Mouse (Mus musculus) CD4-positive, CD25-positive, alpha-beta regulatory T cell, adult 2 months (primary cell): ENCODE data around the gene Gucy2e.
A peak's percentile ranks its signal among the peaks of the same experiment; 100 is the strongest.

Experiments
- DNase-seq: peaks from one replicate; pipeline ENCODE4 v3.0.0-alpha.2; 2012; ENCODE audit warnings: low read depth, low spot score

Gene Gucy2e

GRCm38 (mm10) chr11:69236061-69236925, 543 bp downstream of the Gucy2e start:
- DNase-seq = no peak

- peak; percentile 91 for DNase-seq
Observed at GRCm38 (mm10) chr11:69235285-69236060, 1.4 kb downstream of the Gucy2e start.

- DNase-seq = no peak
Observed at GRCm38 (mm10) chr11:69233141-69233540, 3.7 kb downstream of the Gucy2e start.

GRCm38 (mm10) chr11:69230420-69230819, 6.4 kb downstream of the Gucy2e start:
- no peak for DNase-seq

- DNase-seq = no peak
Observed at GRCm38 (mm10) chr11:69225715-69226114, 11.1 kb downstream of the Gucy2e start.

GRCm38 (mm10) chr11:69223101-69223500, 13.7 kb downstream of the Gucy2e start:
- no peak for DNase-seq

GRCm38 (mm10) chr11:69221070-69221469, 15.8 kb downstream of the Gucy2e start:
- no peak for DNase-seq

GRCm38 (mm10) chr11:69218661-69219060, 18.2 kb downstream of the Gucy2e start:
- no peak for DNase-seq

- DNase-seq = no peak
Observed at GRCm38 (mm10) chr11:69217411-69217810, 19.4 kb downstream of the Gucy2e start.

- no peak for DNase-seq
Observed at GRCm38 (mm10) chr11:69211431-69211830, 25.4 kb downstream of the Gucy2e start.

- no peak for DNase-seq
Observed at GRCm38 (mm10) chr11:69202469-69203230, 34.2 kb downstream of the Gucy2e start.

- no peak for DNase-seq
Observed at GRCm38 (mm10) chr11:69200231-69200630, 36.6 kb downstream of the Gucy2e start.

- no peak for DNase-seq
Observed at GRCm38 (mm10) chr11:69199251-69199650, 37.6 kb downstream of the Gucy2e start.

GRCm38 (mm10) chr11:69197743-69198142, 39.1 kb downstream of the Gucy2e start, which contains the start of gene Alox8:
TSS of gene Alox8 (minus strand) at chr11:69197843.
- DNase-seq = no peak

GRCm38 (mm10) chr11:69197194-69197593, 39.6 kb downstream of the Gucy2e start:
- DNase-seq = peak; percentile 68

GRCm38 (mm10) chr11:69196766-69197165, 40.1 kb downstream of the Gucy2e start:
- DNase-seq = peak; percentile 34

- DNase-seq = peak; percentile 73
Observed at GRCm38 (mm10) chr11:69192840-69193239, 44.0 kb downstream of the Gucy2e start.

- DNase-seq = no peak
Observed at GRCm38 (mm10) chr11:69185936-69186335, 50.9 kb downstream of the Gucy2e start.

- no peak for DNase-seq
Observed at GRCm38 (mm10) chr11:69185031-69185430, 51.8 kb downstream of the Gucy2e start.

- peak; percentile 31 for DNase-seq
Observed at GRCm38 (mm10) chr11:69180120-69180519, 56.7 kb downstream of the Gucy2e start.

- DNase-seq = no peak
Observed at GRCm38 (mm10) chr11:69179512-69179911, 57.3 kb downstream of the Gucy2e start.

GRCm38 (mm10) chr11:69178525-69178924, 58.3 kb downstream of the Gucy2e start:
- DNase-seq = no peak
